Mouse (Mus musculus) CH12.LX (cell line): ENCODE measurements around the gene Washc3.

ENCODE experiments used
- BHLHE40 ChIP-seq: IDR thresholded peaks from 2 replicates; pipeline ENCODE4 v1.6.1; 2011; ENCODE audit warnings: mild to moderate bottlenecking, low read depth, low read length, improper control_type of control experiment
- CTCF ChIP-seq, 2 experiments: IDR thresholded peaks in 1 of 2; conservative IDR thresholded peaks in 1 of 2; 2 replicates each; pipeline ENCODE4 v1.5.1; 2011 to 2012; ENCODE audit warnings: low read depth in 2 of 2, low read length in 2 of 2, improper control_type of control experiment in 1 of 2, inconsistent platforms in 1 of 2, mild to moderate bottlenecking in 1 of 2, moderate library complexity in 1 of 2
- EP300 ChIP-seq: IDR thresholded peaks from 2 replicates; pipeline ENCODE4 v1.6.1; 2011; ENCODE audit warnings: low read length, improper control_type of control experiment
- MEF2A ChIP-seq: IDR thresholded peaks from 2 replicates; pipeline ENCODE4 v1.6.1; 2014; ENCODE audit warnings: low read depth, mild to moderate bottlenecking, inconsistent platforms, low read length, improper control_type of control experiment, borderline replicate concordance
- MXI1 ChIP-seq: IDR thresholded peaks from 2 replicates; pipeline ENCODE4 v1.6.1; 2011; ENCODE audit warnings: mild to moderate bottlenecking, low read depth, low read length, improper control_type of control experiment
- POLR2A ChIP-seq: IDR thresholded peaks from 2 replicates; pipeline ENCODE4 v1.6.1; 2011; ENCODE audit warnings: low read depth, mild to moderate bottlenecking, improper control_type of control experiment, low read length
- RAD21 ChIP-seq: IDR thresholded peaks from 2 replicates; pipeline ENCODE4 v1.6.1; 2011; ENCODE audit warnings: low read depth, mild to moderate bottlenecking, low read length, improper control_type of control experiment, moderate library complexity
- ZNF384 ChIP-seq: IDR thresholded peaks from 2 replicates; pipeline ENCODE4 v1.6.1; 2012; ENCODE audit warnings: low read depth, low read length, improper control_type of control experiment, inconsistent platforms

- no peak for TF ChIP-seq EP300
- TF ChIP-seq POLR2A = no peak
- TF ChIP-seq CTCF (conservative IDR thresholded peaks at IDR 0.05 in 1 of 2, IDR thresholded peaks at IDR 0.05 in 1 of 2; ENCODE audit: low read depth in 2 of 2, low read length in 2 of 2) = no peak
- no peak for TF ChIP-seq ZNF384
- TF ChIP-seq MEF2A = no peak
- TF ChIP-seq MXI1 = no peak
- no peak for TF ChIP-seq RAD21
- no peak for TF ChIP-seq BHLHE40
These were observed 24.5 kb downstream of the Washc3 start for GRCm38 (mm10) chr10:88225421-88225820.
